Mouse (Mus musculus) cerebellum, postnatal 4 days (tissue): ENCODE results near the gene Evx2.

Experiments
- DNase-seq, 2 experiments: peaks; one replicate each; pipeline ENCODE4 v3.0.0; 2022; ENCODE audit warnings: low spot score in 2 of 2, mixed read lengths in 1 of 2

Evx2 gene

DNA sequence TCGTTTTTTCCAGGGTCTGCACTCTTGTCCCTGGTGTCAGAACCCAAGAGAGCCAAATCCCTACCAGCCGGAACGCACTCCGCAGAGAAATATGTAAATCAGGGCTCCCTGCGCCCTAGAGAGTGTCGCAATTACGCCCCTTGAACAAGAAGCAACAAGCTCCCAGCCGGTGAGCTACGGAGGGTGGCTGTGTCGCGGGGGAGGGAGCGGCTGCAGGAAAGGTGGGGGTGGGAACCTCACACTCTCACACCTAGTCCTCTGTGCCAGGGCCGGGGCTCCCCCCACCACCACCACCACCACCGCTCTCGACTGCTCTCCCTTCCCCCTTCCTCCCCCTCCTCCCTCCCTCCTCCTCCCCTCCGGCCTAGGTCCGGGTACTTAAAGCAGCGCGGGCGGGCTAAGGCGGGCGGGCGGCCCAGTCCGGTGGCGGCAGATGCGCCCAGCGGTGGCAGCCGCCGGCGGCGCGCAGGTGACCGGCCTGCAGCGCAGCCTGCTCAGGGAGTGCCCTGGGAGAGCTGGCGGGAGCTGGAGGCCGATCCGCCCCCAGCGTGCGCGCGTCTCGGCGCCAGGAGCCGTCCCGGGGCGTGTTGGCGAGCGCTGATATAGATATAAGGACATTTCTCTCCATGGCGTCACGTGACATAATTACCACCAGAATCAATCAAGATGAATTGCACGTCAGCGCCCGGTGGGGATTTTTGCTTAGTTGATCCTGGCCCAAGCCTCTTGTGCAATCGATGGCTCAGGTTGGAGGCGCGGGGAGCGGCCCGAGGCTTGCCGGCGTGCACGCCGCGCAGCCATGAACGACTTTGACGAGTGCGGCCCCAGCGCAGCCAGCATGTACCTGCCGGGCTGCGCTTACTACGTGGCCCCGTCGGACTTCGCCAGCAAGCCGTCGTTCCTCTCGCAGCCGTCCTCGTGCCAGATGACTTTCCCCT, 22.5 kb upstream of the Evx2 start:
- DNase-seq, result no peak

DNA sequence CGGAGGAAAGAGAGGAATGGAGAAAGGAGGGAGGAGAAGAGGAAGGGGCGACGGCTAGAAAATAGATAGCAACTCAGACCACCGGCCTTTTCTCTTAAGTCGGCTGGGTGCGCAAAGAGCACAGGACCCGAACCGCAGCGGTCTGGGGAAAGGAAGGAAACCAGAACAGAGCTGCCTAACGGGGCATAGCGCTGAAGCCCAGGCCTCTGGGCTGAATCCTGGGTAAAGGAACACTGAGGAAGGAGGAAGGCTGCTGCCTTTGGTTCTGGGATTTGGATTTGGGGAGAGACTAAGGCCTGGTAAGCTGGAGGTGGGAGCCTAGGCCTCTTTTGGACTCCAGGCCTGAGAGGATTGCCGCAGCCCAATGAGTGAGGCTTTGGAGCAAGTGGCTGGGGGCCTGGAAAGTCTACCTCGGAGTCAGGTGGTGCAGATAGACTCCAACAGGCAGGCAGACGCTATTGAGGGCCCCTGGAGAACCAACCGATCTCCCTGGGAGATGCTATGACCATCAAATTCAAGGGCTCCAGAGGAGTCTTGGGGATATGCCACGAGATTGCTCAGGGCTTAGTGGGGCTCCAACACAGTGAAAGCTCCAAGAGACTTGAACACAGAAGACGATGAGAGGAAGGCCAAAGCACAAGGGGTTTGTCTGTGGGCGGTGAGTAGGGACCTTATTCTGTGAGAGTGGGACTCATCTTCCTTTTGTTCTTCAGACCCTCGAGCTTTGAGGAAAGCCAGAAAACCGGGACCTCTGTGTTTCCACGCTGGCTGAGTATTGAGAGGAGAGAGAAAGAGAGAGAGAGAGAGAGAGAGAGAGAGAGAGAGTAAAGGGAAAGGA, 21.4 kb upstream of the Evx2 start:
- DNase-seq, result no peak

DNA sequence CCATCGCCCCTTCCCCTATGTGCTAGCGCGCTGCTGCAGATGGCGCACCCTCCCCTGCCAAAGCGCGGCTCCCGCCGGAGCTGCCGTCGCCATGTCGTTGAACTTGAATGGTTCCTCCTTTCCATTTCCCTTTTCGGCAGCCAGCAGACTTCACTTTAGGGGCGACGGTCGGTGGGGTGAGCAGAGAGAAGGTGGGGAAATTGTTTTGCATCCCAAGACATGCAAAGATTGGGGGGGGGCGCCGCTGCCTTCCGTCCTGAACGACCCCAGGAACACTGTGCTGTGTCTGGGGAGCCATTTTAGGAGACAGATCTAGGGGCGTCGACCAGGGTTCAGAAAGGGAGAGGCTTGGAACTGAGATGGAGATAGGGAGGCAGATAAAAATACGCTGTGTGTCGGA, 20.6 kb upstream of the Evx2 start:
- DNase-seq, result no peak

DNA sequence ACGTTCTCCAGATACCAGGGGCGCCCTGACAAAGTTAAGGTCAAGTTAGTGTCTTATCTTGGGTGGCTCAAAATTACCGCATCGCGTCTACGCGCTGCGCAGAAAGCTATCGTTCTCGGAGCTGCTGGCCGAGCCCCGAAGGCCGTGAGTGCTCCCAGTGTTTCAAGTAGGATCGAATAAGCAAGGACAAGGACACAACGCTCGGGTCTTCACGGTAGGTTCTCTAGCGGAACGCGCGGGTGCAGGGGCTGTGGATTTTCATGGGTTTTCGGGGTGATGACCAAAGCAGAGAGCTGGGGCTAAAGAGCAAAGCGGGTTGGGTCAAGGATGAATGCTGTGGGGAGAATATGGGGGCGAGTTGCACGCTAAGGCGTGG, 20.2 kb upstream of the Evx2 start:
- DNase-seq, result no peak

DNA sequence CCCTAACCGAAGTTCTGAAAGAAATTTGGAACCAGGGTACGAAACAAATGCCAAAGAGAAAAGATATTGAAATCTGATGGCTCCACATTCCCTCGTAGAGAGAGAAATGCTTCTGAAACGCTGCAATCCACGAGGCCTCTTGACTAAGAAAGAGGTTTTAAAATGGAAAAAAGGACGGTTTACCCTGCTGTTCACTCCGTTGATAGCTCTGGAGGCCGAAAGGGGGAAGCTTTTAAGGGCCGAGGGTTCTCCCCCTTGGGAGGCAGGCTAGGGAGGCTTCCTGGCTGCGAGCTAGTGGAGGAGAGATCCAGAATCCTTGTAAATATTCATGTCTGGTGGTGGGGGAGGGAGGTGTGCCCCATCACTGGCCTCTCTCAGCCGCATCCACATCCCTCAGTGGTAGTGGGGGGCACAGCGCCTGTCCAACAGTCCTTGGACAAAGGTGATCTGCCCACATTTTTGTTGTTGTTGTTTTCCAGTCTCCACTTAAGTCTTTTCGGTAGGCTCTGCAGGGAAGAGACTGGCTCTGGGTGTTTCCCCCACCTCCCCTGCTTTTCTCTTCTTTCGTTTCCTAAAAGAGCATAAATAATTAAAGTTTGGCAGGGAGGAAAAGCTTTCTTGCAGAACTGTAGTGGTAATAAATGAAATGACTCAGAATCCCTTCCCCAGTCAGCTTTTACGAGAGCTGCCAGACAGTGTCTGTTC, 19.7 kb upstream of the Evx2 start, which contains the start of gene Hoxd11:
Hoxd11 (plus strand) TSS at position 667 of the 705 bp plus-strand sequence.
- DNase-seq, result no peak

DNA sequence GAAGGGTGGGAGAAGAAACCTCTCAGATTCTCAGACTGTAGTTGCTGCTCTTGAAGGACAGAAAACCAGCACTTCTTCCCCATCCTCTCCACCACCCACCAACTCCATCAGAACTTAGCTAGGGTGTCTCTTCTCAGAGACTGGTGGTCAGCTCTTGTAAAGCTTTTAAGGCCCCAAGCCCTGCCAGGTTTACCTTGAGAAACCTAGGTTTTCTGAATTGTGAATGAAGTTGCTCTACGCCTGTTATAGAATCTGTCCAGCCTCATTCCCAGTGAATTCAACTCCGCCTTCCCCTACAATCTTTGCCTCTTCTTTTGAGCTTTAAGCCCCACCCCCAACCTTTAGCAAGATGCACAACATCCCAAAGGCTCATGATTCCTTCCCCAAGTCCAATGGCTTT, 17.7 kb upstream of the Evx2 start:
- DNase-seq, result no peak

DNA sequence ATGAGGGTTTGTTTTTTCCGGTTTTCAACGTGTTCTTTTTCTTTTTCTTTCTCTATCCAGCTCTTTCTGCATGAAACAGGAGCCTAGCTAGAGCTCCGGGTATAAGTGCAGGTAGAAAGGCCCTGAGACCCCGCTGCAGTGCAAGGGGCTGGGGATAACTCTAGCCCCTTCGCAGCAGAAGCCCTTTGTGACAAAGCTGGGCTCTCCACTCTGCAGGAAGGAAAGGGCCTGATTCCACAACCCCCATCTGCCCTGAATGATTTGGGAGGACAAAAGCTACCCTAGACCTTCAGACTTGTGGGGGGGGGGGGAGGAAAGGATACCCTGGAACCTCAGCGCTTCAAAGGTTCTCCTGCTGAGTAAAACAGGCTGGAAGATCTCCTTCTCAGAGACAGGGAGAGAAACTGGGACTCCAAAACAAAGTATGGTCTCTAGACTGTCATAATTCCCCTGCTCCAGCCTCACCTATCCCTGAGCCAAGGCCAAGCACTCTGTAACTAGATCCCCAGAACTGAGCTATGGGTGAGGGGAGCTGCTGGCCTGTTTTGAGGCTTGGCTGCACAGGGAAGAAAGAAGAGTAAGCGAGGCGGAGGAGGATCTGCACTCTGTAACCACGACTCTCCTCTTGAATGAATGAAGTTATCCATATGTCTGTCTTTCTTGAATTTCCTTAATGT, 17.2 kb upstream of the Evx2 start:
- no peak for DNase-seq

DNA sequence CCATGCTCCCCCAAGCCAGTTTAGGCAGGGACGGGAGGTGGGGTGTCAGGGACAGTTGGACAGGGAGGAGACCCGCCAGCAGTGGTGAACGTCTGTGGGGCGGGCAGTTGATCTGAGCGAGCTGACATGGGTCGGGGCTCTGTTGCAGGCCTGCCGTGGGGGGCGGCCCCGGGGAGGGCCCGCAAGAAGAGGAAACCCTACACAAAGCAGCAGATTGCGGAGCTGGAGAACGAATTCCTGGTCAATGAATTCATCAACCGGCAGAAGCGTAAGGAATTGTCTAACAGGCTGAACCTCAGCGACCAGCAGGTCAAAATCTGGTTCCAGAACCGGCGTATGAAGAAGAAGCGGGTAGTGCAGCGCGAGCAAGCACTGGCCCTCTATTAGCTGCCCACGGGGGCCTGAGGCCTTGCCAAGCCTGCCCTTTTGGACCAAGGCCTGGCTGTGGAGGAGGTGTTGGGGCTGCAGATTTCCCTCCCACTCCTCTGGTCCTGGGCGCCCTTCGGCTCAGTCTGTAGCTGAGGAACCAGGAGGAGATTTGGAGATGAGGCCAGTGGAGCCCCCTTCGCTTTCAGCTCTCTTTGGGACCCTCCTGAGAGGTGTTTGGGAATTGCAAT, 16.4 kb upstream of the Evx2 start:
- no peak for DNase-seq

DNA sequence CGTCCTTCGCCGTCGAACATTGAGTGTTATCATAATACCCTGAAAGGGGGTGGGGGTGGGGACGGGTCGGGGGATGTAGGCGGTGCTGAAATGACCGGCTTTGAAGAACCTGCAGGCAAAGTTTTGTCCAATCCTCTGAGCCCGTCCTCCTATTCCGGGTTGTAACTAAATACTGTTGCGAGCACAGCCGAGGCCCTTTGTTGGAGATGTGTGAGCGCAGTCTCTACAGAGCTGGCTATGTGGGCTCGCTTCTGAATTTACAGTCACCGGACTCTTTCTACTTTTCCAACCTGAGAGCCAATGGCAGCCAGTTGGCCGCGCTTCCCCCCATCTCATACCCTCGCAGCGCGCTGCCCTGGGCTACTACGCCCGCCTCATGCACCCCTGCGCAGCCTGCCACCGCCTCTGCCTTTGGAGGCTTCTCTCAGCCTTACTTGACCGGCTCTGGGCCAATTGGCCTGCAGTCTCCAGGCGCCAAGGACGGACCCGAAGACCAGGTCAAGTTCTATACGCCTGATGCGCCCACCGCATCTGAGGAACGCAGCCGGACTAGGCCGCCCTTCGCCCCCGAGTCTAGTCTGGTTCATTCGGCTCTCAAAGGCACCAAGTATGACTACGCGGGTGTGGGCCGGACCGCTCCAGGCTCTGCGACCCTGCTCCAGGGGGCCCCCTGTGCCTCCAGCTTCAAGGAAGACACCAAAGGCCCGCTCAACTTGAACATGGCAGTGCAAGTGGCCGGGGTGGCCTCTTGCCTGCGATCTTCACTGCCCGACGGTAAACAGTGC, 15.7 kb upstream of the Evx2 start, which contains the start of gene Hoxd12:
Hoxd12 (plus strand) TSS at position 133 of the 785 bp plus-strand sequence.
- no peak for DNase-seq

DNA sequence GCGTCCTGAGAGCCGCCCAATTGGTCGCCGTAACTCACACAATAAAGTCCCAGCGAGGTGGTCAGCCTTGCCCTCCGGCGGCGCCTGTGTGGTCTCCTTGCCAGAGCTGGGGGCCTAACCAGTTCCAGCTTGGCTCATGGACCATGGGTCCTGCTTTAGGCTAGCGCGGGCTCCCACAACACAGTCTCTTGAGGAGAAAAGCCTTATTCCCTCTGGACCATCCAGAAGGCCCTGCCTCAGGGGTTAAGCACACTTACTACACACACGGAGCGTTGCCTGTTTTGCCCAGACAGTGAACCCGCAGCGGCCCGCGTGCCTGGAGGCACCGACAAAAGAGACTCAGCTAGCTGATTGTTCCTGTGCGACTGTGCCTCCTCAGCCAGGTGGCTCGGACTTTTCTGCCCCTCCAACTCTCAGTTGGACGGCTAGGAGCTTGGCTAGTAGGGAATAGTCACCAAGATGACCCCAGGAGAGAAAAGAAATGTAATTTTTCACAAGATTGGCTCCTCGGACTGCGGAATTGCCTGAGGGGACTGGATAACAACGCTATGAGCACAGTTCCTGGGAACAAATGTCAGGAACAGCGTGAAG, 14.6 kb upstream of the Evx2 start:
- no peak for DNase-seq

DNA sequence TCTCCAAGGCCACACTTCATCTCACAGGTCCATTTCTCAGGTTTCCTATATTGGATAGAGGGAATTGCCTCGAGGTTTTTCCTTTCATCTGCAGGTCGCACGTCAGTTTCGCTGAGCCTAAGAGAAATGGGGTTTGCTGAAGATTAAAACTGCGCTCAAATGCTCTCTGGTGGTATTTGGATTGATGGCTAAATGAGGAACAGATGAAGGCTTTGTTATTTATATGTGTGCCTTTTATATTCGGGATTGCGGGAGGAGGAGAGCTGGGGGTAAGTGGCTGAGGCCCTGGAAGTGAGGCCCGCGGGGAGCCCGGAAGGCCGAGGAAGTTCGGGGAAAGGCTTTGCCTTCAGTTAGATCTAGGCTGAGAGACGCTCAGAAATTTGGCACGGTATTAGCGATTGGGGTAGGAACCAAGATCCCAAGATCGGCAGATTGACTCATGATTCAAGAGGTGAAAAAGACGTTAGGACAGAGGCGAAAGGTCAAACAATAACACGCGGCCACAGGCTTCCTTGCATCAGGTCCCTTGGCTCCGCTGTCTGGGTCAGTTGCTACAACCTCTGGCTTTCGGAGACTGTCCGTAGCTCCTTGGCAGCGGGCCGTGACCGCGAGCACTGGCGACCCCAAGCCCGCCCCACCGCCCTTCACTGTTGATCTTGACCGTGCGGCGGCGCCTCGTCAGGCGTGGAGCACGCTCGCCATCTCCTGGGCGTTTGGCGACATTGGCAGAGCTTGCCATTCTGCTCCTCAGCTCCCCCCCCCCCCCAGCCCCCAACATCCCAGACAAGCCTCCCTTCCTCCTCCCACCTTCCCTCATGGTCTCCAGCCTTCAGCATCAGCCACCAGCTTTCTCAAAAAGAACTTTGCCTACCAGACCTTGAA, 13.4 kb upstream of the Evx2 start:
- peak in 1 of 2 experiments; percentile 78 for DNase-seq

DNA sequence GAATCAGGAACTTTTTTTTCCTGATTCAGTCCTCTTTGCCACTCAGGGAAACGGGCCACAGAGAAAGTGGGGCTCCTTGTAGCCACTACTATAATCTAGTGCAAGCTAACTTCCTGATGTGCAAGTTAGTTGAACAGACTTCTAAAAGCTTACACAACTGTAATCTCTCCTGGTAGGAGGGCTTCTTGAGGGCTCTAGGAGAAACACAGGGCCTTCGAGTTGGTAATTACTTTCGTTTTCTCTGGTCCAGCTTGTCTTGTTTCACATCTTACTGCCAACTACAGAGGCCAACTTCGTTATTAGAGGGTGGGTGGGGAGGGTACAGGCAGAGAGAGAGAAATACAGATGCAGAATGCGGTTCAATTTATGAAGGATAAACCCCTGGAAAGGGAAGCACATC, 12.5 kb upstream of the Evx2 start:
- DNase-seq, result no peak

DNA sequence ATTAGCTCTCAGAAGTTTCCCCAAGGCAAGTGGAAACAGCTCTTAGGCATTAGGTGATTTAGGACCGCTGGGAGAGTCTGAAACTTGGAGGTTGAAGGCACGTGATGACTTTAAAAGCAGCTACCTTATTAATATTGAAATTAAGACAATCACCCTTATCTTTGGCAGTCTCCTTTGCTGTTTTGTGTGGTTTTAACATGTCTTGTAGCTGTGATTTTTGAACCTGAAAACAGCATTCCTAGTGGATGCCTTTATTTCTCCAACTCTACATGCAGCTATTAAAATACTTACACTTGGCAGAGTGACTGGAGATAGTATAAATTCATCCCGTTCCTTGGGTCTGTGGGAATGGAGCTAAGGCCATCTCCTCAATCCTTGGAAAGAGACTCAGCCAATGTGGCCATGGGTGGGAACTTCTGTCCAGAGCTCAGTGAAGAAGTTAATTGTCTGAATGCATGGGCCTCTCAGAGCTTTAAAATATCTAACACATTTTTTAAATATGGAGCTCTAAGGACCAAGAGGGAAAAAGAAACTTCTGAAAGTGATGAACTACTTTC, 11.4 kb upstream of the Evx2 start:
- DNase-seq, result no peak

DNA sequence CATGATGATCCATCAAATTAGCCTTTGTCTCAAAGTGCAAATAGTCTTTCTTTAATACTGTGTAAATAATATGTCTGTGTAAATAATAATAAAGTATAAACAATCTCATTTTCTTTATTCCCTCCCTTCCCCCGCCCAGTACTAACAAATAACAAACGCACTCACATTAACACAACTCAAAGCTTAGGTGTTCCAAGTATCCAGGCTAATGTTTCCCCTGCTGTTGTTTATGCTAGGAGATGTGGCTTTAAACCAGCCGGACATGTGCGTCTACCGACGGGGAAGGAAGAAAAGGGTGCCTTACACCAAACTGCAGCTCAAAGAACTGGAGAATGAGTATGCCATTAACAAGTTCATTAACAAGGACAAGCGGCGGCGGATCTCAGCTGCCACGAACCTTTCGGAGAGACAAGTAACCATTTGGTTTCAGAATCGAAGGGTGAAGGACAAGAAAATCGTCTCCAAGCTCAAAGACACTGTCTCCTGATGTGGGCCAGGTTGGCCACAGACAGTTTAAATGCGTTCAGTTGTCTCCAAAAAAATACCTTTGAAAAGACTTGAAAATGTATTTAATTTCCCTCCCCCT, 10.4 kb upstream of the Evx2 start:
- DNase-seq, result no peak

DNA sequence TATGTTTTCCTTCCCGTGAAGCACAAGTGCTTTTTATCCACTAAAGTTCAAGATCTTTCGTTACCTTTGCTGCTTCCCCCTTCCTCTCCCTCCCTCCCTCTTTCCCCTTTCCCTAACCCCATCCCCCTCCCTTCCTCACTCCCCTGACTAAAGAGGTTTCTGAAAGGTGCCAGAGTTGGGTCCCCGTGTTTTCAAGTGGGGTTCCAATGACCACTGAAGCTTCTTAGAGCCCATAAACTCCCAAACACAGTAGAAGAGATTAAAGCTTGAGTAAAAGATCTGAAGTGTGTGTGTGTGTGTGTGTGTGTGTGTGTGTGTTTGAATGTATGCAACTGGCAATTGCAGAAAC, 9.8 kb upstream of the Evx2 start:
- no peak for DNase-seq

DNA sequence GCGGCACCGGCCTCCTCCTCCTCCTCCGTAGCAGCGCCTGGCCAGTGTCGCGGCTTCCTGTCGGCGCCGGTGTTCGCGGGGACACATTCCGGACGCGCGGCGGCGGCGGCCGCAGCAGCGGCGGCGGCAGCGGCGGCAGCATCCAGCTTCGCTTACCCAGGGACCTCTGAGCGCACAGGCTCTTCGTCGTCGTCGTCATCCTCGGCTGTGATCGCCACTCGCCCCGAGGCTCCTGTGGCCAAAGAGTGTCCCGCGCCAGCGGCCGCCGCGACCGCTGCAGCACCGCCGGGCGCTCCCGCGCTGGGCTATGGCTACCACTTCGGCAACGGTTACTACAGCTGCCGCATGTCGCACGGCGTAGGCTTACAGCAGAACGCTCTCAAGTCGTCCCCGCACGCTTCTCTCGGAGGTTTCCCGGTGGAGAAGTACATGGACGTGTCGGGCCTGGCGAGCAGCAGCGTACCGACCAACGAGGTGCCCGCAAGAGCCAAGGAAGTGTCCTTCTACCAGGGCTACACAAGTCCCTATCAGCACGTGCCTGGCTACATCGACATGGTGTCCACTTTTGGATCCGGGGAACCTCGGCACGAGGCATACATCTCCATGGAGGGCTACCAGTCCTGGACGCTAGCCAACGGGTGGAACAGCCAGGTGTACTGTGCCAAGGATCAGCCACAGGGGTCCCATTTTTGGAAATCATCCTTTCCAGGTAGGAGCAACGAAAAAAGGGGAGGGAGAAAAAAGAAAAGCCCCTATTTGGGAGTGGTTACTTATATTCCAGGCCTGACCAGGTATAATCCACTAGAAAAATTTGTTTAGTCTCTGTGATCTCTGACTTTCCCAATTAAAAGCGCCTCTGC, 9.2 kb upstream of the Evx2 start:
- DNase-seq, result no peak

DNA sequence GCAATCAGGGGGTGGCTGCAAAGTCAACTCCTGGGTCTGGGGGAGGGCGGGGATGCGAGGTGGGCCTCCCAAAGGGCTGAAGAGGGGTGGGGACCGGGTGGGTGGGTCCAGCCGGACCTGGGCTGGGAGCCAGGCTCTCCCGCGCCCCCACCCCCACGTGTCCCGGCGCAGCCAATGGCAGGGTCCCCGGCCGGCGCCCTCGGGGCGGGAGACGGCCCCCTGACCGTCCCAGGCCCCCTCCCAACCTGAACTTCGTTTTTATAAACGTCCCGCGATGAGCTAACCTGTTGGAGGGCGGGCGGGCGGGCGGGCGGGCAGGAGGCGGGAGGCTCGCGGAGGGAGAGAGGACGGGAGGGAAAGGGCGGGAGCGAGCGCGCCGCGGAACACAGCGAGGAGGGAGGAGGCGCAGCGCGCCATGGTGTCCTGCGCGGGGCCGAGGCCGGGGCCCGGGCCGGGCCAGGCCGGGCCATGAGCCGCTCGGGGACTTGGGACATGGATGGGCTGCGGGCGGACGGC, 8.5 kb upstream of the Evx2 start, which contains the start of gene Hoxd13:
Hoxd13 (plus strand) TSS at position 469 of the 516 bp plus-strand sequence.
- no peak for DNase-seq
